Mouse (Mus musculus) bone marrow macrophage, adult 2 months (primary cell): ENCODE results near the gene Eepd1.

Experiments
- CTCF ChIP-seq: IDR thresholded peaks from 2 replicates; pipeline ENCODE4 v1.5.1; 2012; ENCODE audit warnings: low read depth, mild to moderate bottlenecking, low read length, moderate library complexity
- POLR2A ChIP-seq: IDR thresholded peaks from 2 replicates; pipeline ENCODE4 v1.6.1; 2012; ENCODE audit warnings: mild to moderate bottlenecking, low read depth, low read length, borderline replicate concordance

- TF ChIP-seq POLR2A (no peak), CTCF (no peak)
Measured at GRCm38 (mm10) chr9:25484619-25484986, 3.3 kb downstream of the Eepd1 start.
